Mouse (Mus musculus) inflammation-experienced regulatory T-cells, adult 6 months (primary cell): ENCODE results near the gene Cdk19. TPM values are rescaled to one million over a fixed set of nuclear protein-coding genes. Genes with fewer than 3 reads are reported as not detected.
"Not testable (repeated sequence)": the region's sequence is repeated elsewhere in the genome, so short reads cannot be mapped to it uniquely, and the experiment has no call there.

ENCODE experiments used
- ATAC-seq: one replicate; pipeline ENCODE4 v1.8.0; 2017
- polyA plus RNA-seq, 3 experiments: library from polyadenylated mRNA; unstranded; fragments of 100-300 nt; shearing (Covaris generic); gene quantifications; one replicate each; pipeline ENCODE4 v1.2.1; 2017

Cdk19 gene
- polyA plus RNA-seq, 3 experiments from 2014 or later, result 8.7 to 15.9 (median 12.1) TPM

DNA sequence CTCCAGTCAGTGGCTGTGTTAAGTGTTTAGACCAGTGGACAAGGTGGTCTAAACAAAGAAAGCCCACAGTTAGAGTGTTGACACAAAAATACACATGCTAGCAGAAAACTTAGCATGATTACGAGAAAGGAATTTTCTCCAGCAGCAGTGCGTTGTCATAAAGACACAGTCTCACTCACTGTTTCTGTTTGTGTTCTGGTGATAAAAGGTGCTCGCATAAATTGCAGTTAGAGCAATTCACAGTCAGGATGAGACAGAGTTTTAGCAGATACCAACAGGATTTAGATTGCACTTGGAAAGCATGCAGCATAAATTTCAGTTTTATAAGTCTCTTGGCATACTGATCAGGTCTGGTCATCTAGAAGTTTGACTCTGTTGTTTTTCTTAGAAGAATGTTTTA is 59.5 kb downstream of the Cdk19 start:
- no peak for ATAC-seq

DNA sequence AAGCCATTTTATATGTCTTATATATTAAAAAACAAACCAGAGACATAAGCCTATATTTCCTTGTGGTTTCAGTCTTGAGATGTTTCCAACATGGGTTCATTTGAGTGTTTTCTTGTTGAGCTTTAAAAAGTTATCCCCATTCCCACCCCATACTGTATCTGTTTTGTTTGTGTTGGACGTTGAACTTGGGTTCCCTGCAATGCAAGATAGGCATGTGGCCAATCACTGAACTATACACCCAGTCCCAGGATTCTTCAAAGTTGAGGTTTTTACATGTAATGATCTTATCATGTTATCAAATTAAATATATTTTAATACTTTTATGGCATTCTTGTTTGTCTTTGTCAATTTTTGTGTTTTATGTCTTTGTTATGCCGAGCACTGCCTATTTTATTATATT is 60.0 kb downstream of the Cdk19 start:
- no peak for ATAC-seq

DNA sequence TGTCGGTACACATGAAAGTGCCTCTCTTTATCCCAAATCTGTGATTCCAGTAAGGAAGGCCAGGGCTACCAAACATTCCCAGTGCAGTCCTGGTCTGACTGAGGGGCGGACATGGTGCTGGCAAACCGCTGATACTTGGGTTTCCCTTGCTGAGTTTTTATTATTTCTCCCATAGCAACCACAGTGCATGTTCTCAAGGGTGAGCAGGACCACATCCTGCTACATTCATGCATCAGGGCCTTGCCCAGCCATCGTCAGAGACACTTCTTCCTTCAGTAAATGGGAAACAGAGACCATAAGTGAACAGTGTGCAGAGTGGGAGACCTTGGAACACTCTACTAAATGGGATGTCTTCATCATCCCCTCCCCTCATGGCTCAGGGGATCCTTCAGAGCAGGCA is 60.9 kb downstream of the Cdk19 start:
- peak; percentile 96 for ATAC-seq

DNA sequence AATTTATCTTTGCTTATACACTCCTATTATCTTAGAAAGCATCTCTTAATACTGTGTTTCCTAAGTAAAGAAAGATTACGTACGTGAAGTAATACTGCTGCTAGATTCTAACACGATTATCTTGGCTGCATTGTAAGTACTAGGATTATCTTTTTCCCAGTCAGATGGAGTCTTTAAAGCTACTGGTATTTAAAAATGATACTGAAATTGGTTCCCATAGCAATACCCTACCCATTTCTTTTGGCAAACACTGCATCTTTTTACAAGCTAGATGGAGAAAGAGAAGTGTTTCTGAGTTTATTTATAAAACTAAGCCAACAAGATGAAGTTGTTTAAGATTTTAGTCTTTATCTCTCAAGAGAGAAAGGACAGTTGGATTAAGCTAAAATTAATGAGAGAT is 67.3 kb downstream of the Cdk19 start:
- no peak for ATAC-seq

DNA sequence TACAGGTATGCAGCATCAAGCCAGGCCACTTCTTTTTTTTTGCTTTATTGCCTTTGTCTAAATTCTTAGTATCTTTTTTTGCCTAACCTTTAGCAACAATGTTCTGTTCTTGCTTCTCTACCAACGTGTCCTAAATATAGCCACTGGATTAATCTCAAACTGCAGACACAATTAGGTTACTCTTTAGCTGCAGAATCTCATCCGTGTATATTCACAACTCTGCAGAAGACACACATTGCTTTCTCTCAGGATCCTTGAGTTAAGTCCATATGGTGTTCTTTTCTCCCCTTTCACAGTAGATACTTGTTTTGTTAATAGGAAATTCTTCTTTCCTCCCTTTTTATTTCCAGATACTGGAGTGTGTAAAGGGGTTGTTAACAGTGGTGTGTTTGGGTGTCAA is 70.0 kb downstream of the Cdk19 start:
- ATAC-seq, result no peak

DNA sequence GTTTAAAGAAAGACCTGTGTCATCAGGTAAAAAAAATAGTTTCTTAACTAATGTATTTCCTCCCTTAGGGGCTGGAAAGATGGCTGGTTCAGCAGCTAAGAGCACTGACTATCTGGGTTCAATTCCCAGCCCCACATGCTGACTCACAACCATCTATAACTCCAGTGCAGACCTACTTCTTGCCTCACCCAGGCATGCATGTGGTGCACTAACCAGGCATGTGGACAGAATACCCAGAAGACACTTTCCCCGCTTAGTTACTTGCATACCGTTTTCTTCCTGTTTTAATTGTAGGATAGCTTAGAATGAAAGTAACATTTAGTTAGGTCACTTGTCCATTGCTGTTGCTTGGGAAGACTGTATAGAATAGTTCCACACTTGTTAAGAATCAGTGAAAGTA is 72.0 kb downstream of the Cdk19 start:
- ATAC-seq, result no peak

DNA sequence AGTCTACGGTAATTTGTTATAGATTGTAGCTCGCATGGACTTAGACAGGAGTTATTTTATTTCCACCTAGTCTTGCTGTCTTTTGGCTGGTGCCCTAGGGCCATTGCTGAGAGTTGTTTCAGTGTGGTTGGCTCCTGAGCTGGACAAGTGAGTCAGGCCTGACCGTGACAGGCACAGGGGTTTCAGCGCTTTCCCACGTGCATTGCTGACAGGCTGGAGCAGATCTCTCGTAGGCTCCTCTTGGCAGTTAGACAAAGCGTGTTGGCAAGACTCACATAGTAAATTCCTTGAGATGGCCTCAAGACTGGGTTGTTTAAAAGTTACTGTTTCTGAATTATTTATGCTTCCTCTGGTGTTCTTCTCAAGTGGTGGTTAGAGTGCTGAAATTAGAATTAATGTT is 77.6 kb downstream of the Cdk19 start:
- ATAC-seq, result no peak

DNA sequence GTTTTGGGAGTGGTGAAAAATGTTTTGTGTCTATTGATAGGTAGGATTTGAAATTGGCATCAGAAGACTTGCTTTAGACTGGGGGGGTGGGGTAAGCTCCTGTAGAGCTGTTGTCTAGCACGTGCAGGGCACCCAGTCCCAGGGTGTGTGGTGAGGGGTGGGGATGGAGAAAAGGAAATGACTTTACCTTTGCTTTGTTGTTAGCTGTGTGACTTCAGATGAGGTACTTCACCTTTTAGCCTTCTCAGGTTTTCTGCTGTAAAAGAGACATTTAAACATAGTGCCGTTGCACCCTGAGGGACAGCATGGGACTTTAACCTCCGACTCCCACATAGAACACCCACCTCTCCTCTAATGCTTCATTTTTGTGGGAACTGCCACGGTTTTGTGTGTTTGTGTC is 80.5 kb downstream of the Cdk19 start:
- peak; percentile 85 for ATAC-seq

DNA sequence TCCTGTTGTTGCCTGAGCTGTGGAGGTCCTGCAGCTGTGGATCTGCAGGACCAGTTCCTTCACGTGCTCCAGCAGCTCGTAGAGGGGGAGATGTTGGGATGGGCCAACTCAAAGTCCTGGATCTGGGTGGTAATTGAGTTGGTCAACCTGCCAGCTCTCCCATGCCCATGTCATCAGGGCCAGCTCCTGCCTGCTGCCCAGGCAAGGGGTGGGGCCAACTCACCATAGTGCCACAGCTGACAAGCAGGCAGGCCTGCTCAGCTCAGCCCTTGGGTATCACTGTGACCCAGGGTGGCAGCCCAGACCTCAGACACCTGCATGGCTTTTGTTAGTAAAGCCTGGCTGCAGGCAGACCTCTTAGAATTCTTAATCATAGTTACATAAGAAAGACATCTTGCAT is 81.3 kb downstream of the Cdk19 start:
- no peak for ATAC-seq

DNA sequence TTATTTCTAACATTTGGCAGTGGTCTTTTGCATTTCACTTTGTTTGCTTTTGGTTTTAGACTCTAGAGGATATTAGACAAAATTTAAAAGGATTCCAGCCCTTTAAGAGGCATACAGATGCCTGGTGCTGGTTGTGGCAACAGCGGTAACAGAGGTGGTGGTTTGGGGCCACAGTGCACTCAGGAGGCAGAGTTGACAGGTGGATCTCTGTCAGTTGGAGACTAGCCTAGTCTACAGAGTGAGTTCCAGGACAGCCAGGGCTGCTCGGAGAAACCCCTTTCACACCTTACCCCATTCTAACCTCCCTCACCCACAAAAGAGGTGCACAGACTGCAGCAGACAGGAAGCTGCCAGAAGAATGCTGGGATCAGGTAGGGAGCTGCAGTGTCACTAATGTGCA is 82.4 kb downstream of the Cdk19 start:
- no peak for ATAC-seq

DNA sequence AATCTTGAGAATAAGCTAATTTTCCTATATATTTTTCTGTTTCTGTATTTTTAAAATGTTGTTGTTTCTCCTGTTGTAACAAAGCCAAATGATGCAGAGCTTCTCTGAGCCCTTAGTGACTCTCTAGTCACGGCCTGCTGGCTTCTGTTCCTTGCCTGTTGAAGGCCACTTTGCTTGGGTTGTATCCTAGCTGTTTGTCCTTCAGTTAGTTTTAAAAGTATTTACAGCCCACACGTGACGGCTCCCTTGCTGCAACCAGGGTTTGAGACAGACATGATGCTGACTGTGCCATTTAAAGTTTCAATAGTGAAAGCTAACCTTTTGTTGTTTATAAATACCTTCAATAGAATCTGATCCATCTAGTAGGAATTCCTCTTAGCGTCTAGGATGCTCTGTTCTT is 83.3 kb downstream of the Cdk19 start:
- no peak for ATAC-seq

DNA sequence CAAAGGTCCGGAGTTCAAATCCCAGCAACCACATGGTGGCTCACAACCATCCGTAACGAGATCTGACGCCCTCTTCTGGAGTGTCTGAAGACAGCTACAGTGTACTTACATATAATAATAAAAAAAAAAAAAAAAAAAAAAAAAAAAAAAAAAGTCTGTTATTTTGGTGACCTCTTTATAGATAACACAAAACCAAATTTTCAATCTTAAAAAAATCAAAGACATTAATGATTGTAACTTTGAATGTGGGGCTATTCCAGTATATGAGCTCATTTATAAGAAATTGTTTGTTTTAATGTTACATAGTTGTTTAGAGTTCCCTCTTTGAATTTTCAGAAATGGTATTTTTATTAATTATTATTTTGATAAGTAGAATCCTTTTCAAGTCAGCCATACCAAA is 85.1 kb downstream of the Cdk19 start:
- ATAC-seq, result not testable (repeated sequence)

DNA sequence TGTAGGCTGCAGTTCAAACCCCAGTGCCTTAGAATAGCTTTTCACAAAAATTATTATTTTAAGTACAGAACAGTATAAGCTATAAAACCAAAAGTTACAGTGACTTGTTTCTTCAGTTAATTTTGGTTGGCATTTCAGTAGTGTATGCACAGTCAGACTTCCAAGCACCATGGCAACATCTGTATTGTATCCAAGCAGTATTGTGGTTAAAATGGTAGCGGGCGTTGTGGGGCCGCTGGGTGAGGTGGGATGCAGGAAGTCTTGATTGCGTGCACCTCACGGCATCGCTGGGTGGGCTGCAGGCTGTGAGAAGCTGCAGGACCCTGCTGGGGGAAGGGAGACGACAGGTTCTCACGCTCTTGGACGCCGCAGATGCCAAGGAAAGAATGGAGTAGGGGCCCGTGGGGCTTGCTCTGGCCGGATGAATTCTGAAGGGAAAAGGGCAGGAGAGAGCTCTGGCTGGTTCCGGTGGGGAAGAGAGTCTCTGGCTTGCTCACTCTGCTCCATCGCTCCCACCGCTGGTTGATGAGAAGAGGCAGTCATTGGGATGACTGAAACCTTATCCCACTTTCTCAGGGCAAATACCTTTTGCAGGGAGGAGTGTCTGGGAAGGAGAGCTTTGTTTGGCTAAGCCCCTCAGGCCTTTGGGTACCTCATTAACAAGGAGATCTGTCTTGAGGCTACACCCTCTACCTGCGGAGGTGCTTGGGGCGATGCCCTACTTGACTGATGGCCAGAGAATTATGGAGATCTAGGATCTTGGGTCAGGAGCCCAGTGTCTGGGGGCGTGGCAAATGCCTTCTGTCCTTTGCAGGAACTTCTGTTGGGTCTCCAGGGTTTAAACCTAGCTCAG is 86.1 kb downstream of the Cdk19 start:
- no peak for ATAC-seq

DNA sequence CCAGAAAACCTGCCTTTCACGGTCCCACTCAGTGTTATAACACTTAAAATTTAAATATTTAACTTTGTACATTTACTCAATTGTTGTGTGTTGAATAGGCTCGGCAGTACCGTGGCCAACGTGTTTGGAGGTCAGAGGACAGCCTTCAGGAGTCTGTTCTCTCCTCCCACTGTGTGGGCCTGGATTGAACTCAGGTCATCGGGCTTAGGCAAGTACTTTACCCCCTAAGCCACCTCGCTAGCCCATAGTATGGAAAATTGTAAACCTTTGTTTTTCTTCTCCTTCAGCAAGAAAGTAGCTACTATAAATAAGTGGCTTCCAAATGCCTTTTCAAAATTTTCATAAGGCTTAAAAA is 86.7 kb downstream of the Cdk19 start:
- ATAC-seq, result no peak

DNA sequence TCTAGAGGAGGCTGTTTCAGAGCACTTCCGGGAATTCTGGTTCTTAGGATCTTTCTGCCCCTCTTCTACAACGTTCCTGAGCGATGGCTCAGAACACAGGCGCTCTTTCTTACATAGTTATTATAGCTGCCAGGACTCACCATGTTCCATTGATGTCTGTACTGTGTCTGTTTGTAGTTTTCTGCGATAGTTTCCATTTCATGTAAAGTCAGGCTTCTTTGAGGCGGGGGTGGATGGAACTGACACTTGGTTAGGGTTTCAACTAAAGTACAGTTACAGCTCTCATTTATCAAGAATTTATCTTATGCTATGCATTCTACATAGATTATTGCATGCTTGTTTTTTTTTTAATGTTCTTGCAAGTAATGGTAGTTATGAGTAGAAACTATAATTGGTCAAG is 89.3 kb downstream of the Cdk19 start:
- peak; percentile 55 for ATAC-seq

DNA sequence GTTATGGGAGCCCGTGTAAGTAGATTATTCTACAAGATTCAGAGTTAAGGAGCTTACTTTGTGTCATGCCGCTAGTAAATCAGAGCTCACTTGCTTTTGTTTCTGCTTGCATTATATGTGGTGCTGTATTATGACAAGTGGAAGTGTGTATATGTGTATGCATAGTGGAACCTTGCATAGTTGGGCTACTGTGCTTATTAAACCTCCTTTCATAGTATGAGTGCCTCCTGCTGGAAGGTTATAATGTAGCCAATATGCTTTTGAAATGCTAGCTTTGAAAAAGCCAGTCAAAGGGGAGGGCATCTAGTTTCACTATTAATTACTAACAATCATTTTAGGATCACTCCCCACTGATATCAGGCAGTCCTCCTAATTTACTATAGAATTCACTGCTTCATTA is 89.7 kb downstream of the Cdk19 start:
- peak; percentile 64 for ATAC-seq

DNA sequence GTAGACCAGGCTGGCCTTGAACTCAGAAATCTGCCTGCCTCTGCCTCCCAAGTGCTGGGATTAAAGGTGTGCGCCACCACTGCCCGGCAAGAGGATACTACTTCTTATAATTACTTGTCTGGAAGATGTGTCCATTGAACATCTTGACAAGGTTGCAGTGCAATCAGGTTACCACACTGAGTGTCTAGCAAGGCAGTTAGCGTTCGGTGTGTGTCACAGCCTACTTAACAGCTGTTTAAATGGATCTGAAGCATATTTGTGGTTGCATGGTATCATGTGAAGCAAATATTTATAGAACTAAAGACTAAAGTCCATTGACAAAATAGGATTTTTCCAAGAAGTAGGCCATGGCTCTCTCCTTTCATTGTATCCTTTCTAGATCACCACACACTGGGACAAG is 90.8 kb downstream of the Cdk19 start:
- ATAC-seq, result no peak

DNA sequence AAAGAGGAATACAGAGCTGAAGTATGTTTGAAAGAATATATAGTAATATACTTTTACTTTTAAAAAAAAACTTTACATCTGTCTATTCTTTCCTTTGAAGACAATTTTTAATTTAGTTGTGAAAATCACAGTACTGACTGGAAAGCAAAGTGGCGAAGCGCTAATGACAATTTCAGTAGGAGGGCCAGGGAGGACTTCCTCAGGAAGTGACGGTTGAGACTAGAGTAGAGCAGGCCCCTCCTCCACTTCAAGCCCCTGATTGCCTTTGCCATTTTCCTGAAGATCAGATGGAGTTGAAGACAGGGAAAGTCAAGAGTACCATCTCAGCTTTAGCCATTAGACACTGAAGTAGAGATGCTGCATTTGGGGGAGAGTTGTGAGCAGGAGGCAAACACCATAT is 92.6 kb downstream of the Cdk19 start:
- no peak for ATAC-seq

DNA sequence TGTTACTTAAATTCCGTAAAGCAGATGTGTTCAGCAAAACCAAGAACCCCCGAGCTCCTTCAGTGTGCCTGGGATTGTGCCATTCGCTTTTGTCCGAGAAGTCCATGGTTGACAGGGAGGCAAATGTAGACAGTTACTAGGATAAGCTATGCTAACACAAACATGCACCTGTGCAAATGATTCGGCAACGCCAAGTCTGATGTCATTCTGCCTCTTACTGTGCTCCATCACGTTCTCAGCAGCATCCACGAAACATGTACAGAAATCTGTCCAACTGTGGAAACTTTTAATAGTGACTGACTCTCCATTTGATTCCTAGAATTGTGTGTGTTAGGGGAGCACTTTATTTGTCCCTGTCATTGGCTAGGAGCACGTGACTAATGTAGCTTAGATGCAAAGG is 93.0 kb downstream of the Cdk19 start:
- ATAC-seq, result no peak

DNA sequence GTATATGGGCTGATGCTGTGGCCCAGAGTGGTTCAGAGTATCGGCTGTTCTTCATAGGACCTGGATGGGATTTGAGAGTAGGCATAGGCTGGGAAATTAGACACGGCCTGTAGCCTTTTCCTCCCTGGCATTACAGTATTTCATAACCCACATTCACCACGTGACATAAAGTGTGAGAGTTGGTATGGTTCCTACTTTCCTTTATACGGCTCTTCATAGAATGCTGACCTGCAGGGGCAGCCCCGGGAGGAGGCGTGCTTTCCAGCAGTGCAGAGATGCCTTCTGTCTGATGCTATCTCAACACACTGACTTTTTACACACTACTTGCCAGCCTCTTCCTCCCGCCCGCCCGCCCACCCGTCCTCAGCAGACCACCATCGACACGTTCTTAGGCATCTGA is 96.0 kb downstream of the Cdk19 start:
- ATAC-seq, result peak; percentile 77

DNA sequence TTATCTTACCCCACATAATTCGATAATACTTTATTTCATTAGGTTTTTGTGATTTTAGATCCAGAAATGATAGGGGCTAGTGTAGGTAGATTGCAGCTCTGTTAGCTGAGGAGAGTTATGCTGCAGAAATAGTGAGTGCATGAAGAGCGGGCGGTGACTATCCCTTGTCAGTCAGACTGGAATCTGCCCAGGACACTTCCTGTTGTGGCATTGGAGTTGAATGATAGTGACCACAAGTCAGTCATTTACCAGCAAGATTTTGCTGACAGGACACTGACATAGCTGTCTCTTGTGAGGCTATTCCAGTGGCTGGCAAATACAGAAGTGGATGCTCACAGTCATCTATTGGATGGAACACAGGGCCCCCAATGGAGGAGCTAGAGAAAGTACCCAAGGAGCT is 97.8 kb downstream of the Cdk19 start:
- ATAC-seq, result no peak

DNA sequence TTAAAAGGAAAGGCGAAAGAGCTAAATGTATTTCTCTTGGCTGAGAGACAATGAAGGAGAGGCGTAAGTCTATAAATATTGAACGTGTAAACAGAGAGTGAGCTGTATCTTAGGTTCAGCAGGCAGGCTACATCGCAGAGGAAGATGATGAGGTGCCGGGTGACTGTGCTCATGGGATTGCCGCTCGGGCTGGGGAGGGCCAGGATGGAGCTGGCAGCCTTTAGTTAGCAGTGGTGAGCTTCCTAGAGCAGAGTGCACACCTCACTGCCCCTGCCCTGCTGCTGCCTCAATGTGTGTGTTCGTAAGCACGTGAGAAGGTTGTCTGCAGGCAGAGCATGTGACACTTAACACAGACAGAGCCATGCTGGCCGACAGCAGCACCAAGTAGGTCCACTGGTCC is 101.4 kb downstream of the Cdk19 start:
- no peak for ATAC-seq

DNA sequence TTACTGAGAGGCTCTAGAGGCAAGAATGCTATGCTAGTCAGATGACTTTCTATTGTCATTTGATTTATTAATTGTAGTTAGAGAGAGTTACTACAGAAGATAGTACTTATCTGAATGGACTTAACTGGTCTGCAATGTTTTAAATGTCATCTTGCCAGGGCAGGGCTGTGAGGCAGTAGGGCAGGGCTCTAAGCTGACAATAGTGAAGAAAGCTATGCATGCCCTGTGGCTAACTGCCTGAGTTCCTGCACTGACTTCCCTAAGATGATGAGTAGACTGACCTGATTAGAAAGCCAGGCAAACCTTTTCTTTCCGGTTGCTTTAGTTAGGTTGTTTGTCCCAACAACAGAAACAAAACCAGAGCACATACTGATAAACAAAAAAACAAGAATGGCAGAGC is 102.7 kb downstream of the Cdk19 start:
- ATAC-seq, result no peak

DNA sequence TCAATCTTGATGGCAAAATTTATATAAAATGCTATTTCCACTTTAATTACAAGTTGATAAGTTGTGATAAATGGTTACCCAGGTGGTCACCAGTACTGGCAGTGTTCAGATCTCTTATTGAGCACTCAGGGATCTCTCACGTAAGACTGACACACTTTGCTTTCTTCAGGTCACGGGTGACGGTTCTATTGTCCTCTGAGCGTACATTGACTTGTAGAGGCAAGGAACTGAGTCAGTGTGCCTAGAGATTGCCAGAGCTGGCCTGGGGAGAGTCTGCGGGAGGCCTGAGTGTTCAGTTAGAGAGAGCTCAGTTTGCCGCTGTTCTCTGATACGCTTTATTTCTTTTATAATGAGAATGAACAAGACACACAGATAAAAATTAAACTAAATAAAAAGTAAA is 104.0 kb downstream of the Cdk19 start:
- no peak for ATAC-seq

DNA sequence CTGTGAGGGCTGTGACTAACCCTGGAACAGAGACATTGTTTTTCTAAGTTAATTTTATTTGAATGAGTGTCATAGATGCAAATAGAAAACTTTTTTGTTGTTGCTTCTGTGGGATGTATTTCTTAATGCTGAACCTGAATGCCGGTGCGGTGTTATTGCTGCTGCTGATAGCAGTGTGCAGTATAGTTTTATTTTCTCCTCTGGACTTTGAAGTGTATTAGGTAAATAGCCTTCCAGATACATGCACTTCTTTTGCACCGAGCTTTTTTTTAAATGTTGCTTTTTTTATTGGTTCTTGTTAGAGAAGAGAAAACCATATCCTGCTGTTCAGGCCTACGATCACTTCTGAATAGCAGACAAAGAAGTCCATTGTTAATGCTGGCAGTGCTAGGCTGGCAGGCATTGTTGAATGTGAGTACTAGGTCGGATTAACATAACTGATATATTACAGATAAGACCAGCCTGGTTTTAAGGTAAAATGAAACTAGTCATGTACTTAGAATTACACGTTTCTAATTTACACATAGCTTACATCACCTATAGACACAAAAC is 104.5 kb downstream of the Cdk19 start:
- ATAC-seq, result no peak
